Mouse (Mus musculus): ENCODE measurements around the gene Tmem88.

Tmem88 gene

DNA sequence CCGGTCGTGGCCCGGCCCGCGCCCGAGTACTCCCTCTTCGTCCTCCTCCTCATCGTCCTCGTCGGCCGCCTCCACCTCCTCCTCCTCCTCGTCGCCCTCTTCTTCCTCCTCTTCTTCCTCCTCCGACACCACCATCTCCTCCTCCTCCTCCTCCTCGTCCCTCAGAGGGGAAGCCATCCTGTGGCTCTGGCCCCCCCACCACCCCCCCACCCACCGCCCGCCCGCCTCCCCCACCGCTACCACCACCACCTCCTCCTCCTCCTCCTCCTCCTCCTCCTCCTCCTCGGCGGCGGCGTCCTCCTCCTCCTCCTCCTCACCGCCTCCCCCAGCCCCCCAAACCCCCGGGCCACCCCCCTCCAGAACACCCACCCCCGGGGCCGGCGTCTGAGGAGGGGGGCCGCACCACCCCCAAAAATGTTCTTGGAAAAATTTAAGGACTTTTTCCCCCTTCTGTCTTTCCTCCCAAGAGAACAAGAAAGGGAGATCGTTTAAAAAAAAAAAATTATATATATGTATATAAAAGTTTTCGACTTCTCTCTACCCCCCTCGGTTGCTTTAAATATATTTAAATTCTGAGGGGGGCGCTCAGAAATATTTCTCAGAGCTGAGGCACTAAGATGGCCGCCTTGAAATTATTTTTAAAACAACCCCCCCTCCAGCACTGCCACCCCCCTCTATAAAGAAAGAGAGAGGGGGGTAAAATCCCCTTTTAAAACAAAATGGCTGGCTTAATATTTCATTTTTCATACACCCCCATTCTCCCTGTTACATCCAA lies 28.6 kb downstream of the Tmem88 start, which contains the start of gene Chd3:
Gene Chd3 (minus strand): TSS at position 192 of the 775 bp plus-strand sequence.
- in situ Hi-C loops (cut with MboI; ENCODE audit: unreplicated experiment in 2 of 2) = loop anchor here in 1 of 2 experiments (5.0 kb wide), 1 partner anchor 37 kb away; no protein-coding TSS in a partner anchor

GRCm38 (mm10) chr11:69368356-69369214 lies 29.4 kb downstream of the Tmem88 start:
- in situ Hi-C loops (cut with MboI; ENCODE audit: unreplicated experiment in 2 of 2) = loop anchor here in 1 of 2 experiments (5.0 kb wide), 1 partner anchor 36 kb away; no protein-coding TSS in a partner anchor

- in situ Hi-C loops (cut with MboI; ENCODE audit: unreplicated experiment in 2 of 2) = loop anchor here in 1 of 2 experiments (5.0 kb wide), 1 partner anchor 35 kb away; no protein-coding TSS in a partner anchor
These were observed 30.2 kb downstream of the Tmem88 start for GRCm38 (mm10) chr11:69367616-69368355.

- in situ Hi-C loops (cut with MboI; ENCODE audit: unreplicated experiment in 2 of 2) = loop anchor here in 1 of 2 experiments (5.0 kb wide), 1 partner anchor 35 kb away; no protein-coding TSS in a partner anchor
These were observed 31.0 kb downstream of the Tmem88 start for GRCm38 (mm10) chr11:69366855-69367615.

GRCm38 (mm10) chr11:69366157-69366854 lies 31.7 kb downstream of the Tmem88 start:
- in situ Hi-C loops (cut with MboI; ENCODE audit: unreplicated experiment in 2 of 2) = loop anchor here in 1 of 2 experiments (5.0 kb wide), 1 partner anchor 34 kb away; no protein-coding TSS in a partner anchor

DNA sequence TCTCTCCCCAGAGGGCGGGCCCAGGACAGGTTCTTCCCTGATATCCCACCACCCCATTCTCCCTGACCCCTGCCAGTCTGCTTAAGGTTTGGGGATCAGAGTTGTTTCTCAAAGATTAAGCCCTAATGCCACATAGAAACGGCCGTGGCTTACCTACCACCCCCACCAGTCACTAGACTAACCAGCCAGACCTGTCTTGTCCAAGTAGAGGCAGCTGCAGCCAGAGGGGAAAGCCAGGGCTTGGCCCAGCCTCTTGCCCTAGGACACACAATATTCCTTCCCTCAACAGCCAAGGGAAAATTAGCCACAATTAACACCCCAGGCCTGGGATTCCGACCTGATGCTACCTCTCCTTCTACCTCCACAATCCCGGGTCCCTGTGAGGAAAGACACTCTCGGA lies 32.3 kb downstream of the Tmem88 start:
- in situ Hi-C loops (cut with MboI; ENCODE audit: unreplicated experiment in 2 of 2) = loop anchor here in 1 of 2 experiments (5.0 kb wide), 1 partner anchor 33 kb away; no protein-coding TSS in a partner anchor

- in situ Hi-C loops (cut with MboI; ENCODE audit: unreplicated experiment in 2 of 2) = loop anchor here in 1 of 2 experiments (5.0 kb wide), 1 partner anchor 33 kb away; no protein-coding TSS in a partner anchor
These were observed 33.1 kb downstream of the Tmem88 start for GRCm38 (mm10) chr11:69364910-69365309.

DNA sequence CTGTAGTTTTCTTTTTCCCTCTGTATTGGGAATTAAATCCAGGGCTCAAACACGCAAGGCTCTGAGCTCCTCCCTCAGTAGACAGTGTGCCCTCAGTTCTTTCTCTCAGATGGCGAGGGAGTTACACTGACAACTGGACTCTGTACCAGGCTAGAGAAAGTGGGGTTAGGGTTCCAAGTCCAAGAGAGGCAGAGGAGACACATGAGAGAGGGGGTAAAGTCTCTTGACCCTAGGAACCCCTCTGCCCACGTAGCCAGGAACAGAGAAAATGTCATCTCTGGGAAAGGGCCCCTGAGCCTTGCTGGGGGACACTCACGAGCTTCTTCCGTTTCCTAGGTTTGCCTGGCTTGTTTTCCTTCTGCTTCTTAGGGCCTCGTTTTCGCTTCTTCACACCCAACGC lies 33.7 kb downstream of the Tmem88 start:
- in situ Hi-C loops (cut with MboI; ENCODE audit: unreplicated experiment in 2 of 2) = no loop called here

GRCm38 (mm10) chr11:69362479-69362878 lies 35.6 kb downstream of the Tmem88 start:
- in situ Hi-C loops (cut with MboI; ENCODE audit: unreplicated experiment in 2 of 2) = no loop called here

GRCm38 (mm10) chr11:69362021-69362420 lies 36.0 kb downstream of the Tmem88 start:
- in situ Hi-C loops (cut with MboI; ENCODE audit: unreplicated experiment in 2 of 2) = no loop called here

DNA sequence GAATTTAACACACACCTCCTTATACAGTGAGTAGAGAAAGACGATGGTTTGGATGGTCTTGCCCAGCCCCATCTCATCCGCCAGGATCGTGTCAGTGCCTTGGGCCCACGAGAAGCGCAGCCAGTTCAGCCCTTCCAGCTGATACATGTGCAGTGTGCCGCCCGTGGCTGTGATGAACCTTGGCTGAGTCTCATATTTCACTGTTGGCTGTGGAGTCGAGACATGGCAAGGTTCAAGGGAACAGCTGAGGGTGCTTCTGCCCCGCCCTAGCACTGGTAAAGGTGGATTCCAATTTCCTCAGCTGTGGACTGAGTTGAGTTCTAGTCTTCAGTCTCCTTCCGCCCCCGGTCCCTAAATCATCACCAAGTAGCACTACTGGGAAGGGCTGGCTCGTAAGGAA lies 40.3 kb downstream of the Tmem88 start:
- in situ Hi-C loops (cut with MboI; ENCODE audit: unreplicated experiment in 2 of 2) = no loop called here

DNA sequence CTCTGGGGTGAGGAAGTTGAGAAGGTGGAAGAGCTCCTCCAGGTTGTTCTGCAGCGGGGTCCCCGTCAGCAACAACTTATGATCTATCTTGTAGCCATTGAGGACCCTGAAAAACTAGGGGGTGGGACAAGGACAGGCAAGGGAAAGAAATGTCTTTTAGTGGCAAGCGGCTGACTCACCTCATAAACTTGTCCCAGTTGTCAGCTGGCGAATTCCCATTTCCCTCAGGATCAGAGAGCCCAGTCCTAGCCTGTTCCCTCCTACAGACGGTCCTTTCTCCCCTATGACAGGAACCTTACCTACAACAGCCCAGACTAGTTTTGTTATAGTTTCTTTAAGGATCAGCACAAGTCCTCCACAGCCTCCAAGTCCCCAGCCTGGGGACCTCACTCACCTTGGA lies 41.5 kb downstream of the Tmem88 start:
- in situ Hi-C loops (cut with MboI; ENCODE audit: unreplicated experiment in 2 of 2) = no loop called here
